Mouse (Mus musculus) olfactory bulb, adult 2 months (tissue): ENCODE results near the gene Nktr. TPM values are rescaled to one million over a fixed set of nuclear protein-coding genes. Genes with fewer than 3 reads are reported as not detected.

Experiments used
- H3K27ac ChIP-seq: fragments of 200-500 bp; 2 replicates; pipeline ENCODE4 v1.5.1; 2012; ENCODE audit warnings: low read depth, low read length; ENCODE audit not compliant: insufficient read depth
- H3K4me1 ChIP-seq: fragments of 200-500 bp; 2 replicates; pipeline ENCODE4 v1.6.1; 2012; ENCODE audit warnings: low read length; ENCODE audit not compliant: control insufficient read depth, insufficient read depth
- H3K4me3 ChIP-seq: fragments of 200-500 bp; 2 replicates; pipeline ENCODE4 v1.5.1; 2012; ENCODE audit warnings: mild to moderate bottlenecking, low read depth, low read length, moderate library complexity; ENCODE audit not compliant: insufficient read depth
- CTCF ChIP-seq: fragments of 200-500 bp; IDR thresholded peaks from 2 replicates; pipeline ENCODE4 v1.5.1; 2012; ENCODE audit warnings: low read depth, mild to moderate bottlenecking, low read length, moderate library complexity; ENCODE audit not compliant: insufficient read depth
- POLR2A ChIP-seq: fragments of 200-500 bp; IDR thresholded peaks from 2 replicates; pipeline ENCODE4 v1.6.1; 2012; ENCODE audit warnings: mild to moderate bottlenecking, low read depth, low read length, moderate library complexity; ENCODE audit not compliant: insufficient read depth
- WGBS: fragments of 180-500 bp; shearing (Covaris S2); methylation state at CpG from one replicate; pipeline ENCODE4 v1.1.7; 2018; 5-methylcytosine and 5-hydroxymethylcytosine counted together
- polyA plus RNA-seq: library from polyadenylated mRNA; stranded (reverse); fragments of >200 nt; gene quantifications from 2 replicates; pipeline ENCODE4 v1.2.4, GENCODE M21; 2012; ENCODE audit warnings: low replicate concordance; ENCODE audit not compliant: missing spikeins, insufficient read depth, insufficient read length

The Nktr gene
- polyA plus RNA-seq, 1 experiment = 164 TPM

GRCm38 (mm10) chr9:121765166-121765855, 46.3 kb downstream of the Nktr start:
- Histone ChIP-seq H3K4me3 (no peak overlapping the region), H3K4me1 (peaks cover 60% of the 10 kb centered on the region), H3K27ac (no peak overlapping the region)
- 78% methylated on average over 16 of the region's 16 CpGs for WGBS
- TF ChIP-seq POLR2A (no peak), CTCF (no peak)

GRCm38 (mm10) chr9:121772412-121772811, 53.4 kb downstream of the Nktr start:
- Histone ChIP-seq H3K27ac (0 out of 2 replicates have a peak overlapping the region, but pooled peaks have one; percentile 34), H3K4me3 (no peak overlapping the region), H3K4me1 (peaks cover 28% of the 10 kb centered on the region)
- TF ChIP-seq CTCF = no peak
- no peak for TF ChIP-seq POLR2A
- WGBS = 83% methylated on average over 5 of the region's 5 CpGs

- Histone ChIP-seq H3K4me1 (peaks cover 53% of the 10 kb centered on the region), H3K4me3 (no peak overlapping the region; the same call in 1 of the 2 replicates), H3K27ac (peak overlapping the region; percentile 99)
- no peak for TF ChIP-seq POLR2A
- no peak for TF ChIP-seq CTCF
- WGBS = 66% methylated on average over 10 of the region's 10 CpGs
Observed at GRCm38 (mm10) chr9:121775951-121776350, 57.0 kb downstream of the Nktr start.

DNA sequence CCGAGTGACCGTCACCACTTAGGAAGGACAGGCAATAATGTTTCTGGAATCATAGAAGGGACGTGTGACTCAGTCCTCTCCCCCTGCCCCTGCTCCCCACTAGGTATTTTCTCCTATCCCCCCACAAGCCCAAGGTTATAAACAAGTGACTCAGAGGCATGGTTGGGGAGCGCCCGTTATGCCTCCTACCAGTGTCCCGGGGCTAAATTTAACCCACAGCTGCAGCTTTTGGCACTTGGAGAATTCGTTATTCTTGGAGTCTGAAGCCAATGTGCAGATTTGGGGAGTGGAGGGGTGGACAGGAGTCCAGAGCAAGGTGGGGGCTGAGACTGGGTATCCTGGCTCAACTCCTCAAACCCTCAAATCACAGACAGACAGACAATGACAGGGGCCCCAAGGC, 57.5 kb downstream of the Nktr start:
- TF ChIP-seq CTCF = no peak
- no peak for TF ChIP-seq POLR2A
- Histone ChIP-seq H3K27ac (peak overlapping the region; percentile 99), H3K4me3 (peak overlapping the region; percentile 3; the same call in 1 of the 2 replicates), H3K4me1 (peaks cover 54% of the 10 kb centered on the region)
- 32% methylated on average over 7 of the region's 7 CpGs for WGBS

- TF ChIP-seq POLR2A = no peak; the same call in 1 of the 2 replicates
- TF ChIP-seq CTCF = no peak
- H3K4me3 ChIP-seq = peak within 1 kb of the TSS; percentile 35
- H3K4me1 ChIP-seq = peaks cover 57% of the 10 kb centered on the region
- peak within 1 kb of the TSS; percentile 99 for H3K27ac ChIP-seq
- 11% methylated on average over 30 of the region's 30 CpGs for WGBS
Observed at GRCm38 (mm10) chr9:121777484-121778065, 58.6 kb downstream of the Nktr start, which contains the start of gene Klhl40. TSS of gene Klhl40 (plus strand) at chr9:121777607.

GRCm38 (mm10) chr9:121778066-121778624, 59.2 kb downstream of the Nktr start:
- peak overlapping the region; percentile 89 for H3K27ac ChIP-seq
- H3K4me1 ChIP-seq = peaks cover 61% of the 10 kb centered on the region
- TF ChIP-seq POLR2A (no peak), CTCF (no peak)
- peak overlapping the region; percentile 35 for H3K4me3 ChIP-seq
- 5% methylated on average over 54 of the region's 54 CpGs for WGBS

GRCm38 (mm10) chr9:121784801-121785200, 65.8 kb downstream of the Nktr start:
- no peak overlapping the region for H3K4me3 ChIP-seq
- TF ChIP-seq POLR2A = no peak
- TF ChIP-seq CTCF = no peak
- H3K4me1 ChIP-seq = peaks cover 35% of the 10 kb centered on the region
- 89% methylated on average over 12 of the region's 12 CpGs for WGBS
- no peak overlapping the region for H3K27ac ChIP-seq

- TF ChIP-seq POLR2A (no peak), CTCF (no peak)
- Histone ChIP-seq H3K4me3 (no peak overlapping the region), H3K27ac (no peak overlapping the region), H3K4me1 (peaks cover 30% of the 10 kb centered on the region)
- WGBS = 91% methylated on average over 8 of the region's 8 CpGs
Observed at GRCm38 (mm10) chr9:121785261-121785660, 66.3 kb downstream of the Nktr start.

GRCm38 (mm10) chr9:121786359-121786758, 67.4 kb downstream of the Nktr start:
- 84% methylated on average over 2 of the region's 2 CpGs for WGBS
- Histone ChIP-seq H3K4me3 (no peak overlapping the region), H3K27ac (no peak overlapping the region), H3K4me1 (peaks cover 31% of the 10 kb centered on the region)
- TF ChIP-seq CTCF (no peak), POLR2A (0 out of 2 replicates have a peak, but pooled peaks have one; percentile 19)
